Mouse (Mus musculus): ENCODE results near the gene Ldha. TPM values are rescaled to one million over a fixed set of nuclear protein-coding genes. Genes with fewer than 3 reads are reported as not detected.
"Not testable (repeated sequence)": the region's sequence is repeated elsewhere in the genome, so short reads cannot be mapped to it uniquely, and the experiment has no call there.

Gene Ldha
- polyA plus RNA-seq, 1 experiment from 2014 or later = 545 TPM

DNA sequence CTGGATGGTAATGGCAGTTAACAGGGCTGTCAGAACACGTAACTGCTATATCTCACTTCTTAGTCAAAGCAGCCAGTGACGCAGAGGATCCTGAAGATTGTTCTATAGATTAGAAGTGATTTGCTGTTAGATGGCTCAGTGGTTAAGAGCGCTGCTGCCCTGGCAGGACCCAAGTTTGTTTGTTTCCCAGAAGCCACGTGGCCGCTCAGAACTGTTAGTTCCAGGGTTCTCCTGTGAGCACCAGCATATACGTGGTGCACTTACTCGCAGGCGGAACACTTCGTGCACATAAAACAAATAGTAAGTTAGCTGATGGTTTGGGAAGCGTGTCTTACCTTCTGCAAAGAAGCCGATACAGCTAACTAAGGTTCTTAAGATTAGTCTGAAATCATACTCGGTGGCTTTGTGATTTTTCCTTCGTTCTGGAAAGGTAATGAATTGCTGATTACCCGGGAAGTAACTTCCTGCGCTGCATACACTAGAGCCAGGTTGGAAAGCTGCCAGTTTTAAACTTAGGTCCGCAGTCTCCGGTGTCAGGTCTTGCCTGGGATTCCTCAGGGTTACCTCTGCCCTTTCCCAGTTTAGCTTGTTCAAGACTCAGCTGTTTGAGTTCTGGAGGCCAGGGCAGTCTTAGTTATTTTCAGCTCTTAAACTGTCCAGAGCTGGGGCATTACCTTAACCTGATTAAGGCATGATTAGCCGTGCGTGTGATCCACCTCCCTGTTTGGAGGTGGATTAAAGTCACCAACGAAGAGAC is 14.1 kb upstream of the Ldha start:
- ATAC-seq (ENCODE audit: low FRiP score) = no peak
- H3K9ac ChIP-seq = no peak overlapping the region
- WGBS = 83% methylated on average over 20 of the region's 20 CpGs
- H3K4me2 ChIP-seq (replicated peaks) = no peak overlapping the region
- H3K4me3 ChIP-seq (replicated peaks; ENCODE audit: low read length) = no peak overlapping the region
- H3K36me3 ChIP-seq (replicated peaks; ENCODE audit: control insufficient read depth, insufficient read depth) = peaks cover 20% of the 10 kb centered on the region
- H3K27me3 ChIP-seq (ENCODE audit: control insufficient read depth, insufficient read depth, low read length) = no peaks in the 10 kb centered on the region
- no peaks in the 10 kb centered on the region for H3K4me1 ChIP-seq (replicated peaks; ENCODE audit: control insufficient read depth, insufficient read depth, low read length)
- no peaks in the 10 kb centered on the region for H3K9me3 ChIP-seq (ENCODE audit: control insufficient read depth, low read length)
- H3K27ac ChIP-seq = no peak overlapping the region
- DNase-seq (ENCODE audit: low spot score) = no peak

DNA sequence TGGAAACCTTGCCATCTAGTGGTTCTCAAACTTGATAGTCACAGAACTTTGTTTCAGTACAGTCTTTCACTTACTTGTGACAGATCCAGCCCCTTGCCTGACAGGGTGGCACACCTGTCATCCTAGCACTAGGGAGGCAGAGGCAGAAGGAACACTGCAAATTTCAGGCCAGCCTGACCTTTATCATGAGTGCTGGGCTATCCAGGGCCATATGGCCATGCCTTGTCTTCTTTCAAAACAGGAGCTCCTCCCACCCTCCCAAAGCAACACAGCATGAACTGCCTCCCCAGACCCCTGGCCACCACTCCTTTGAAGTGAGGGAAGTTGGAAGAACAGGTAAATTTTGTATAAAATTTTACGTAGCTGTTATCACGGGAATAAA is 13.5 kb upstream of the Ldha start:
- 90% methylated on average over 2 of the region's 2 CpGs for WGBS
- Histone ChIP-seq H3K27me3 (ENCODE audit: control insufficient read depth, insufficient read depth, low read length) (no peaks in the 10 kb centered on the region), H3K27ac (no peak overlapping the region), H3K36me3 (replicated peaks; ENCODE audit: control insufficient read depth, insufficient read depth) (peaks cover 15% of the 10 kb centered on the region), H3K9me3 (ENCODE audit: control insufficient read depth, low read length) (no peaks in the 10 kb centered on the region), H3K4me1 (replicated peaks; ENCODE audit: control insufficient read depth, insufficient read depth, low read length) (no peaks in the 10 kb centered on the region), H3K9ac (no peak overlapping the region), H3K4me3 (replicated peaks; ENCODE audit: low read length) (no peak overlapping the region), H3K4me2 (replicated peaks) (no peak overlapping the region)
- no peak for DNase-seq (ENCODE audit: low spot score)
- ATAC-seq (ENCODE audit: low FRiP score) = no peak

DNA sequence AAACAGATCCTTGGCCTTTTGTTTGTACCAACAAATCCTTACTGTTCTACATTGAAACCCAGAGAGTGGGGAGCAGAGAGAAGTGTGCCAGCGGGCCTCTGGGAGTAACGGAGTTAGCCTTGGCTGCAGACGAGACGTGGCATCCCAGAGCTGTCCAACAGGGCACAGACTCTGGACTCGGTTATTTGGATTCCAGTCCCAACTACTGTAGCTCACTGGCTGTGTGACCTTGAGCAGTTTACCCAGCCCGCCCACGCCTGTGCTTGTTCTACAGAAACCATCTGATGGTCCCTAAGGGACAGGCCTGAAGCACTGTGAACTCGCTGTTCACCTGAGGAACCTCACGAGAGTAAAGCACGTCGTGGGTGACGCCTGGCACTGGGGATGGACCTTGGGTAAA is 11.4 kb upstream of the Ldha start:
- H3K9ac ChIP-seq = no peak overlapping the region
- no peak overlapping the region for H3K4me3 ChIP-seq (replicated peaks; ENCODE audit: low read length)
- H3K36me3 ChIP-seq (replicated peaks; ENCODE audit: control insufficient read depth, insufficient read depth) = no peaks in the 10 kb centered on the region
- ATAC-seq (ENCODE audit: low FRiP score) (no peak), DNase-seq (ENCODE audit: low spot score) (no peak)
- no peaks in the 10 kb centered on the region for H3K27me3 ChIP-seq (ENCODE audit: control insufficient read depth, insufficient read depth, low read length)
- no peak overlapping the region for H3K4me2 ChIP-seq (replicated peaks)
- peaks cover 1% of the 10 kb centered on the region; the same call in 1 of the 2 replicates for H3K4me1 ChIP-seq (replicated peaks; ENCODE audit: control insufficient read depth, insufficient read depth, low read length)
- H3K9me3 ChIP-seq (ENCODE audit: control insufficient read depth, low read length) = no peaks in the 10 kb centered on the region
- H3K27ac ChIP-seq = no peak overlapping the region
- 86% methylated on average over 12 of the region's 12 CpGs for WGBS

GRCm38 (mm10) chr7:46830799-46831590 is 10.3 kb upstream of the Ldha start:
- H3K9me3 ChIP-seq (ENCODE audit: control insufficient read depth, low read length) = no peaks in the 10 kb centered on the region
- H3K4me2 ChIP-seq (replicated peaks) = no peak overlapping the region
- WGBS = 51% methylated on average over 13 of the region's 13 CpGs
- H3K27ac ChIP-seq = no peak overlapping the region
- no peak overlapping the region for H3K9ac ChIP-seq
- no peaks in the 10 kb centered on the region for H3K36me3 ChIP-seq (replicated peaks; ENCODE audit: control insufficient read depth, insufficient read depth)
- H3K27me3 ChIP-seq (ENCODE audit: control insufficient read depth, insufficient read depth, low read length) = no peaks in the 10 kb centered on the region
- H3K4me1 ChIP-seq (replicated peaks; ENCODE audit: control insufficient read depth, insufficient read depth, low read length) = peaks cover 8% of the 10 kb centered on the region; the same call in 1 of the 2 replicates
- DNase-seq (ENCODE audit: low spot score) = no peak
- ATAC-seq (ENCODE audit: low FRiP score) = no peak
- no peak overlapping the region for H3K4me3 ChIP-seq (replicated peaks; ENCODE audit: low read length)

- H3K4me1 ChIP-seq (replicated peaks; ENCODE audit: control insufficient read depth, insufficient read depth, low read length) = peaks cover 8% of the 10 kb centered on the region; the same call in 1 of the 2 replicates
- no peak overlapping the region for H3K9ac ChIP-seq
- no peaks in the 10 kb centered on the region for H3K9me3 ChIP-seq (ENCODE audit: control insufficient read depth, low read length)
- no peaks in the 10 kb centered on the region for H3K27me3 ChIP-seq (ENCODE audit: control insufficient read depth, insufficient read depth, low read length)
- no peak overlapping the region for H3K4me2 ChIP-seq (replicated peaks)
- DNase-seq (ENCODE audit: low spot score) = no peak
- no peak overlapping the region for H3K27ac ChIP-seq
- H3K36me3 ChIP-seq (replicated peaks; ENCODE audit: control insufficient read depth, insufficient read depth) = no peaks in the 10 kb centered on the region
- ATAC-seq (ENCODE audit: low FRiP score) = no peak
- 87% methylated on average over 8 of the region's 8 CpGs for WGBS
- no peak overlapping the region for H3K4me3 ChIP-seq (replicated peaks; ENCODE audit: low read length)
Measured at GRCm38 (mm10) chr7:46831693-46832092, 9.6 kb upstream of the Ldha start.

DNA sequence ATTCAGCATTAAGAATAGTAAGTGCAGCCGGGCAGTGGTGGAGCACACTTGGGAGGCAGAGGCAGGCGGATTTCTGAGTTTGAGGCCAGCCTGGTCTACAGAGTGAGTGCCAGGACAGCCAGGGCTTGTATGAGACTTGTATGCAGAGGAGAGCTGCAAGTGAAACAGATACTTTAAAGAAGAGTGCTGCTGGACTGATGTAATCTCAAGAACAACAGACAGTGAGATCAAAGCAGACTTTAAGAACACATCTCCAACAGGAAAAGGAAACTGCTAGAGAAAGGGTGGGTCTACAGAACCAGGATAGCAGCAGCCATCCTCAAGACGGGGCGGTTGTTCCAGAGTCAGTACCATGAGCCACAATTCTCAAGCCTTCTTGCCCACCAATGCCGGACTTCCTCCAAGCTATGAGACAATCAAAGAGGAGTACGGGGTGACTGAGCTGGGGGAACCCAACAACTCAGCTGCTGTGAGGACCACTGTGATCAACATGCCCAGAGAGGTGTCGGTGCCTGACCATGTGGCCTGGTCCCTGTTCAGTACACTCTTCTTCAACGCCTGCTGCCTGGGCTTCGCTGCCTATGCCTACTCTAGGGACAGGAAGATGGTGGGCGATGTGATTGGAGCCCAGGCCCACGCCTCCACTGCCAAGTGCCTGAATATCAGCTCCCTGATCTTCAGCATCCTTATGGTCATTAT is 9.0 kb upstream of the Ldha start:
- not testable (repeated sequence) for H3K27me3 ChIP-seq (ENCODE audit: control insufficient read depth, insufficient read depth, low read length); H3K4me2 ChIP-seq (replicated peaks); DNase-seq (ENCODE audit: low spot score); H3K36me3 ChIP-seq (replicated peaks; ENCODE audit: control insufficient read depth, insufficient read depth); H3K9me3 ChIP-seq (ENCODE audit: control insufficient read depth, low read length); H3K4me1 ChIP-seq (replicated peaks; ENCODE audit: control insufficient read depth, insufficient read depth, low read length); H3K9ac ChIP-seq; H3K27ac ChIP-seq; ATAC-seq (ENCODE audit: low FRiP score); H3K4me3 ChIP-seq (replicated peaks; ENCODE audit: low read length)
- WGBS = 93% methylated on average over 11 of the region's 11 CpGs

DNA sequence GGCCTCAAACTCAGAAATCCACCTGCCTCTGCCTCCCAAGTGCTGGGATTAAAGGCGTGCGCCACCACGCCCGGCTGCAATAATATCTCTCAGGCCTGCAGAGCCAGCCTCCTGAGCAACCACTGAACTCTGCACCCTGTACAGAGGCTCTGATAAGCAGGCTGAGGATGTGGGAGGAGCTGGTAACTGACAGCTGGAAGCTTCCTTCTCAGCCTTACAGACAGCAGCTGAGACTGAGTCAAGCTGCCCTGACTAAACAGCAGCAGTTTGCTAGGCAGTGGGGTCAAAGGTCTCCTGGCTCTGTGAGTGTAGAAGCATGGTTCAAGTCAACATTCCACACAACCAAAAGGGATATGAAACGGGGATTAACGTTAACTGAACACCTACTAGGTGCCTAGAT is 8.0 kb upstream of the Ldha start:
- no peaks in the 10 kb centered on the region for H3K27me3 ChIP-seq (ENCODE audit: control insufficient read depth, insufficient read depth, low read length)
- 80% methylated on average over 6 of the region's 6 CpGs for WGBS
- H3K9me3 ChIP-seq (ENCODE audit: control insufficient read depth, low read length) = no peaks in the 10 kb centered on the region
- no peaks in the 10 kb centered on the region for H3K36me3 ChIP-seq (replicated peaks; ENCODE audit: control insufficient read depth, insufficient read depth)
- H3K27ac ChIP-seq = no peak overlapping the region
- DNase-seq (ENCODE audit: low spot score) (no peak), ATAC-seq (ENCODE audit: low FRiP score) (no peak)
- H3K4me3 ChIP-seq (replicated peaks; ENCODE audit: low read length) = no peak overlapping the region
- H3K4me1 ChIP-seq (replicated peaks; ENCODE audit: control insufficient read depth, insufficient read depth, low read length) = peaks cover 14% of the 10 kb centered on the region; the same call in 1 of the 2 replicates
- H3K9ac ChIP-seq = no peak overlapping the region
- no peak overlapping the region for H3K4me2 ChIP-seq (replicated peaks)

DNA sequence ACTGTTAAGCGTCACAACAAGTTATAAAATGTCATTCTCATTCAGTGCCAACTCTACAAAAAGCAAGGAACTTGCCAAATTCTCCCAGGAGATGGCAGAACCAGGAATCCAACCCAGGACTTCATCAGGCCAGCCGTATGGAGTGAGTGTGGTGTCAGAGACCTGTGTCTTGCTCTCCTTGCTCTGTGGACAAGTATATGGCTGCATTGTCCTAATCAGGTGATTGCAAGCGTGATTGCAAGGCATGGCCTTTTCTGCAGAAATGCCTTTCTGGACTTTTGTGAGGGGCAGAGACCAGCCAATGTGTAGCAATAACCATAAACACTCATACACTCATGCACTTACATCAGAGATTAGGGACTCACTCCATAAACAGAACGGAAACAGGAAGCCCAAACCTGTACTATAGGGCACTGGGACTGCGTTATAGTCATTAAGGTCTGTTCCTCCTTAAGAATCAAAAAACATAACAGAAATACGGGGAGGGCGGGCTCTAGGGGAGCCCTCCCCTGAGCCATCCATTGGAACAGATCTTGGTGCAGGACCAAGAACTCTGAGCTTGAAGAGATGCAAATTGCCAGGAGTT is 7.5 kb upstream of the Ldha start:
- no peaks in the 10 kb centered on the region for H3K9me3 ChIP-seq (ENCODE audit: control insufficient read depth, low read length)
- no peak overlapping the region for H3K27ac ChIP-seq
- no peak overlapping the region for H3K9ac ChIP-seq
- no peak overlapping the region for H3K4me3 ChIP-seq (replicated peaks; ENCODE audit: low read length)
- WGBS = 95% methylated on average over 7 of the region's 7 CpGs
- H3K4me2 ChIP-seq (replicated peaks) = no peak overlapping the region
- ATAC-seq (ENCODE audit: low FRiP score) (no peak), DNase-seq (ENCODE audit: low spot score) (no peak)
- no peaks in the 10 kb centered on the region for H3K36me3 ChIP-seq (replicated peaks; ENCODE audit: control insufficient read depth, insufficient read depth)
- no peaks in the 10 kb centered on the region for H3K27me3 ChIP-seq (ENCODE audit: control insufficient read depth, insufficient read depth, low read length)
- peaks cover 14% of the 10 kb centered on the region; the same call in 1 of the 2 replicates for H3K4me1 ChIP-seq (replicated peaks; ENCODE audit: control insufficient read depth, insufficient read depth, low read length)
